23 mouse cellular contexts compared by ENCODE assay signal in the genomic region with DNA sequence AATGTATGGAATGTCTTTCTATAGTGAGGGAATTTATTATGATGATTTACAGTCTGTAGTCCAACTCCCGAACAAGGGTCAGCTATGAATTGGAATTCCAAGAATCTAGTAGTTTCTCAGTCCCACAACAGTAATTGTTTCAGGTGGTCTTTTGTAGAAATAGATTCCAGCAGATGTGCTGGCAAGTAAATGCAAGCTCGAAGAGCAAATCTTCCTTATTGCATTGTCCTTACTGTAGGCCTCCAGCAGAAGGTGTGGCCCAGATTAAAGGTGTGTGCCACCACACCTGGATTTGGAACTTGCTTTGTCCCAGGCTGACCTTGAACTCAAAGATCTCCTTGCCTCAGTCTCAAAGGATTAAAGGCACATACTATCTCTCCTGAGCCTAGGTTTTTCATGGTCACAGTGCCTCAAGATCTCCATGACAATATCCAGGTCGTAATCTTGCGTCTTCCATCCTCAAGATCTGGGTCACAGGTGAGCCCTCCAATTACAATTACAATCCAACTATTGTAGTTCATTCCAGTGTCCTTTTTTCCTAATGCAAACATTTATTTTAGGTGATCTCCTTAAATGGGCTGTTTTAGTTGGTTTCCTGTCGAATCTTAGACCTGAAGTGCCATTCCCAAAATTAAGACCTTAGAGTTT.
DNase-seq lines count a peak whose midpoint lies in the region; ATAC-seq and TF ChIP-seq lines count a peak whose summit lies in the region.
"Had no signal": no experiment of that assay in that cellular context is flagged by ENCODE, and none has a peak within 500 bp of the region (broad histone marks: within the 10 kb centered on the region; RNA-seq: fewer than 3 reads in every experiment).

No protein-coding gene starts in this region.

- TF ChIP-seq EP300 in ES-Bruce4 (IDR thresholded peaks at IDR 0.05; ENCODE audit: insufficient read depth, low read depth, low read length): peak; percentile 88

- H3K4me2 ChIP-seq in liver, embryonic 12.5 days: no peak overlapping the region
- H3K4me2 ChIP-seq: embryonic facial prominence, embryonic 12.5 days; forebrain, embryonic 13.5 days; forebrain, embryonic 15.5 days had no signal

- no peaks in the 10 kb centered on the region; the same call in 1 of the 2 replicates for H3K9me3 ChIP-seq in ES-Bruce4 (replicated peaks; ENCODE audit: control insufficient read depth, insufficient read depth, low read length, poor library complexity, severe bottlenecking)
- no peaks in the 10 kb centered on the region for H3K9me3 ChIP-seq in ES-E14 (ENCODE audit: control insufficient read depth, insufficient read depth, low read depth, low read length)
- H3K9me3 ChIP-seq in liver, embryonic 12.5 days (replicated peaks): no peaks in the 10 kb centered on the region
- H3K9me3 ChIP-seq: embryonic facial prominence, embryonic 10.5 days; embryonic facial prominence, embryonic 12.5 days; forebrain, embryonic 13.5 days; forebrain, embryonic 15.5 days had no signal

- H3K27me3 ChIP-seq in ES-Bruce4 (ENCODE audit: control insufficient read depth, insufficient read depth, low read length, poor library complexity, severe bottlenecking): no peaks in the 10 kb centered on the region
- no peaks in the 10 kb centered on the region for H3K27me3 ChIP-seq in liver, embryonic 12.5 days (replicated peaks)
- H3K27me3 ChIP-seq: CH12.LX; embryonic facial prominence, embryonic 12.5 days; forebrain, embryonic 13.5 days; forebrain, embryonic 15.5 days had no signal

- TF ChIP-seq POLR2A in ES-Bruce4 (IDR thresholded peaks at IDR 0.05; ENCODE audit: insufficient read depth, low read length): no peak

- WGBS in liver, embryonic 12.5 days (ENCODE audit: insufficient replicate concordance): 77% methylated on average over 5 of the region's 5 CpGs

- no peak overlapping the region for H3K9ac ChIP-seq in ES-Bruce4 (ENCODE audit: low read depth, poor library complexity, severe bottlenecking)
- H3K9ac ChIP-seq in ES-E14 (ENCODE audit: insufficient read depth, low read depth, low read length, poor library complexity, severe bottlenecking): no peak overlapping the region
- no peak overlapping the region for H3K9ac ChIP-seq in liver, embryonic 12.5 days
- H3K9ac ChIP-seq: embryonic facial prominence, embryonic 12.5 days; forebrain, embryonic 13.5 days; forebrain, embryonic 15.5 days; forebrain, postnatal 0 days had no signal

- in situ Hi-C loops in ES-E14 (cut with MboI; ENCODE audit: low sequenced_read_pairs in 2 of 2, unreplicated experiment in 2 of 2): no loop called here

- no peak for TF ChIP-seq CTCF in ES-Bruce4 (IDR thresholded peaks at IDR 0.05; ENCODE audit: low read depth, low read length)

- DNase-seq in heart, adult 11 months: peak; percentile 31
- no peak for DNase-seq in heart, postnatal 36 days
- DNase-seq in ES-E14 (ENCODE audit: low read depth, low spot score): peak; percentile 34
- DNase-seq in ZHBTc4 (ENCODE audit: low read depth, low spot score): peak; percentile 76
- no peak for DNase-seq in layer of hippocampus, postnatal 36 days
- DNase-seq: adrenal gland, adult 2 months; adrenal gland, postnatal 10 days; adrenal gland, postnatal 25 days; B cell, adult 2 months; cerebellum, adult 11-12 months; cerebellum, adult 2 months; cerebellum, adult 9-10 months; cerebellum, postnatal 10 days; cerebellum, postnatal 25 days; forebrain, postnatal 0 days had no signal

- H3K4me1 ChIP-seq in ES-Bruce4 (ENCODE audit: control insufficient read depth, insufficient read depth, low read length) (peaks cover 3% of the 10 kb centered on the region), ES-E14 (ENCODE audit: control insufficient read depth in 2 of 2, insufficient read depth in 2 of 2, low read length in 2 of 2, poor library complexity in 1 of 2) (peaks cover 10 to 12% of the 10 kb centered on the region in 2 experiments; a peak in 3 of 4 replicates)
- no peaks in the 10 kb centered on the region for H3K4me1 ChIP-seq in liver, embryonic 12.5 days
- H3K4me1 ChIP-seq: forebrain, embryonic 13.5 days; forebrain, embryonic 15.5 days had no signal

- intact Hi-C loops in heart, postnatal 36 days (cut with DNase I): no loop called here

- H3K27ac ChIP-seq in ES-Bruce4 (ENCODE audit: insufficient read depth, low read length) (peak overlapping the region; percentile 93), ES-E14 (ENCODE audit: insufficient read depth, low read depth, low read length, poor library complexity, severe bottlenecking) (peak overlapping the region; percentile 78; the same call in 1 of the 2 replicates)
- H3K27ac ChIP-seq in liver, embryonic 12.5 days: no peak overlapping the region
- H3K27ac ChIP-seq: embryonic facial prominence, embryonic 10.5 days; embryonic facial prominence, embryonic 12.5 days; forebrain, embryonic 13.5 days; forebrain, embryonic 15.5 days had no signal

- ATAC-seq in liver, embryonic 12.5 days: no peak
- ATAC-seq: CD4-positive, CD25-positive, alpha-beta regulatory T cell, adult 4 months; forebrain, embryonic 13.5 days; forebrain, embryonic 15.5 days; forebrain, postnatal 0 days had no signal

- H3K4me3 ChIP-seq in ES-Bruce4 (ENCODE audit: low read depth, low read length) (no peak overlapping the region), ES-E14 (ENCODE audit: insufficient read depth in 1 of 2, low read depth in 1 of 2, low read length in 2 of 2, poor library complexity in 1 of 2, severe bottlenecking in 1 of 2) (no peak overlapping the region)
- no peak overlapping the region for H3K4me3 ChIP-seq in liver, embryonic 12.5 days
- H3K4me3 ChIP-seq: embryonic facial prominence, embryonic 10.5 days; embryonic facial prominence, embryonic 12.5 days; forebrain, embryonic 13.5 days; forebrain, embryonic 15.5 days had no signal

- H3K36me3 ChIP-seq in ES-Bruce4 (ENCODE audit: control insufficient read depth, insufficient read depth, low read length, poor library complexity, severe bottlenecking) (no peaks in the 10 kb centered on the region), ES-E14 (ENCODE audit: control insufficient read depth, insufficient read depth, low read length, poor library complexity, severe bottlenecking) (no peaks in the 10 kb centered on the region)
- no peaks in the 10 kb centered on the region for H3K36me3 ChIP-seq in liver, embryonic 12.5 days
- H3K36me3 ChIP-seq: embryonic facial prominence, embryonic 10.5 days; embryonic facial prominence, embryonic 12.5 days; forebrain, embryonic 15.5 days had no signal

TF ChIP-seq in ES-E14, 5 proteins besides CTCF, POLR2A, EP300 and RAD21:
- TF ChIP-seq MAFK (IDR thresholded peaks at IDR 0.05; ENCODE audit: insufficient read depth, low read depth, low read length): no peak
- TF ChIP-seq HCFC1 (IDR thresholded peaks at IDR 0.05; ENCODE audit: borderline replicate concordance, insufficient read depth, low read length): no peak
- peak; percentile 52; the same call in 1 of the 2 replicates for TF ChIP-seq CHD2 (IDR thresholded peaks at IDR 0.05; ENCODE audit: low read depth, low read length)
- TF ChIP-seq ZC3H11A (IDR thresholded peaks at IDR 0.05; ENCODE audit: borderline replicate concordance, low read depth, low read length): no peak
- no peak for TF ChIP-seq ZNF384 (IDR thresholded peaks at IDR 0.05; ENCODE audit: low read depth, low read length)

Comparison
In these comparisons a context has a peak if more than half of its experiments do, and no peak if none do; other contexts are left out.
1. DNase-seq: peak in heart, adult 11 months (single experiment), ES-E14 (single experiment) and ZHBTc4 (single experiment); none in heart, postnatal 36 days (0 of 2) and layer of hippocampus, postnatal 36 days (0 of 2).